Mouse (Mus musculus): ENCODE measurements around the gene Ndufa9. TPM values are rescaled to one million over a fixed set of nuclear protein-coding genes. Genes with fewer than 3 reads are reported as not detected.

Gene Ndufa9
- total and polyA plus RNA-seq, 3 experiments, result 156 to 176 TPM; not detected in 1

- no peaks in the 10 kb centered on the region for H3K79me2 ChIP-seq (ENCODE audit: control insufficient read depth, insufficient read depth, low read length, poor library complexity)
- H3K4me1 ChIP-seq (ENCODE audit: control insufficient read depth in 1 of 2, insufficient read depth in 2 of 2, low read length in 2 of 2), result no peaks in the 10 kb centered on the region
- no peaks in the 10 kb centered on the region for H3K27me3 ChIP-seq (ENCODE audit: control insufficient read depth in 1 of 2, insufficient read depth in 2 of 2, low read length in 2 of 2)
- no peak overlapping the region for H3K27ac ChIP-seq (ENCODE audit: control insufficient read depth, low read depth, low read length)
- no peak overlapping the region for H3K9ac ChIP-seq (ENCODE audit: control insufficient read depth, low read depth, low read length, poor library complexity, severe bottlenecking)
- no peak overlapping the region for H3K4me3 ChIP-seq (ENCODE audit: control insufficient read depth in 1 of 2, insufficient read depth in 1 of 2, low read depth in 2 of 2, low read length in 2 of 2)
- TF ChIP-seq USF2 (IDR thresholded peaks at IDR 0.05; ENCODE audit: borderline replicate concordance in 1 of 2, insufficient read depth in 1 of 2, low read depth in 1 of 2, low read length in 2 of 2) (no peak), BHLHE40 (IDR thresholded peaks at IDR 0.05; ENCODE audit: borderline replicate concordance, low read depth, low read length) (no peak)
- H3K36me3 ChIP-seq (ENCODE audit: control insufficient read depth in 1 of 2, insufficient read depth in 2 of 2, low read length in 2 of 2), result peaks cover 0 to 2% of the 10 kb centered on the region in 2 experiments; a peak in 1 of 4 replicates
- H3K9me3 ChIP-seq (replicated peaks; ENCODE audit: insufficient read depth, low read length), result no peaks in the 10 kb centered on the region
- DNase-seq (ENCODE audit: low read depth, low spot score), result no peak
These were observed 32.6 kb downstream of the Ndufa9 start for GRCm38 (mm10) chr6:126816338-126816737.

- Histone ChIP-seq H3K79me2 (ENCODE audit: control insufficient read depth, insufficient read depth, low read length, poor library complexity) (no peaks in the 10 kb centered on the region), H3K4me3 (ENCODE audit: control insufficient read depth in 1 of 2, insufficient read depth in 1 of 2, low read depth in 2 of 2, low read length in 2 of 2) (no peak overlapping the region), H3K27ac (ENCODE audit: control insufficient read depth, low read depth, low read length) (no peak overlapping the region), H3K4me1 (ENCODE audit: control insufficient read depth in 1 of 2, insufficient read depth in 2 of 2, low read length in 2 of 2) (no peaks in the 10 kb centered on the region), H3K36me3 (ENCODE audit: control insufficient read depth in 1 of 2, insufficient read depth in 2 of 2, low read length in 2 of 2) (no peaks in the 10 kb centered on the region), H3K9ac (ENCODE audit: control insufficient read depth, low read depth, low read length, poor library complexity, severe bottlenecking) (no peak overlapping the region), H3K27me3 (ENCODE audit: control insufficient read depth in 1 of 2, insufficient read depth in 2 of 2, low read length in 2 of 2) (no peaks in the 10 kb centered on the region), H3K9me3 (replicated peaks; ENCODE audit: insufficient read depth, low read length) (no peaks in the 10 kb centered on the region)
- no peak for DNase-seq (ENCODE audit: low read depth, low spot score)
- TF ChIP-seq MAZ (IDR thresholded peaks at IDR 0.05; ENCODE audit: low read depth, low read length), result no peak
- no peak for TF ChIP-seq MYC (IDR thresholded peaks at IDR 0.05; ENCODE audit: low read depth, low read length)
- TF ChIP-seq MAX (IDR thresholded peaks at IDR 0.05; ENCODE audit: low read length), result no peak
- TF ChIP-seq RCOR1 (IDR thresholded peaks at IDR 0.05; ENCODE audit: low read depth, low read length), result no peak
- no peak for TF ChIP-seq CHD1 (IDR thresholded peaks at IDR 0.05; ENCODE audit: low read depth, low read length)
- TF ChIP-seq ZMIZ1 (IDR thresholded peaks at IDR 0.05; ENCODE audit: low read depth, low read length), result no peak
- no peak for TF ChIP-seq ZNF384 (IDR thresholded peaks at IDR 0.05; ENCODE audit: low read depth, low read length)
- TF ChIP-seq MAFK (IDR thresholded peaks at IDR 0.05; ENCODE audit: borderline replicate concordance, low read depth, low read length), result no peak
- no peak for TF ChIP-seq KAT2A (conservative IDR thresholded peaks at IDR 0.05; ENCODE audit: low read depth, low read length)
- no peak for TF ChIP-seq GATA1 (IDR thresholded peaks at IDR 0.05; ENCODE audit: low read depth, low read length)
- TF ChIP-seq TCF12 (IDR thresholded peaks at IDR 0.05; ENCODE audit: low read depth, low read length), result no peak
- TF ChIP-seq ZKSCAN1 (IDR thresholded peaks at IDR 0.05; ENCODE audit: low read depth, low read length), result no peak
- TF ChIP-seq E2F4 (IDR thresholded peaks at IDR 0.05; ENCODE audit: borderline replicate concordance, low read depth, low read length), result no peak
- TF ChIP-seq RAD21 (IDR thresholded peaks at IDR 0.05; ENCODE audit: low read depth, low read length), result no peak
- no peak for TF ChIP-seq SMC3 (IDR thresholded peaks at IDR 0.05; ENCODE audit: low read depth, low read length)
- TF ChIP-seq EP300 (IDR thresholded peaks at IDR 0.05; ENCODE audit: low read depth in 1 of 2, low read length in 2 of 2), result no peak
These were observed 33.7 kb downstream of the Ndufa9 start for GRCm38 (mm10) chr6:126815206-126815750.

All from MEL (cell line).